Mouse (Mus musculus) spleen, adult 12 weeks (tissue): ENCODE data around the gene Slc17a8.

Experiments used
- DNase-seq: peaks from one replicate; pipeline ENCODE4 v3.0.0; 2022; ENCODE audit warnings: low spot score

Gene Slc17a8

DNA sequence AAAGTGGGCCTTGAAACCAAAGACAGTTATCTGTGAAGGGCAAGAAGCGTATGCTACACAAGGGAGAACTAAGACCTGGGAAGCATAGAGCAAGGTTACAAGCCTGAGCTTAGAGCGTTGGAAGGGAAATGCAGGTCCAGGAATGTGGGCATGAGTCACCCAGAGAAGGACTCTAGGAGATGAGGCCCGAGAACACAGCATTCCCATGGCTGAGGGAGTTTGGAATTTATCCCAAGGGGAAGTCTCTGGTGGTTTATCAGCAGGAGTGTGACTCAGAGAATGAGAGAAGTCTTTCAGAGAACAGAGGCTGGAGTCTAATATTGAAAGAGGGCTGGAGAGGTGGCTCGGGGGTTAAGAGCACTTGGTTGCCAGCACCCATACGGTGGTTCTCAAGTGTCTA, 94.0 kb downstream of the Slc17a8 start:
- DNase-seq, result no peak

DNA sequence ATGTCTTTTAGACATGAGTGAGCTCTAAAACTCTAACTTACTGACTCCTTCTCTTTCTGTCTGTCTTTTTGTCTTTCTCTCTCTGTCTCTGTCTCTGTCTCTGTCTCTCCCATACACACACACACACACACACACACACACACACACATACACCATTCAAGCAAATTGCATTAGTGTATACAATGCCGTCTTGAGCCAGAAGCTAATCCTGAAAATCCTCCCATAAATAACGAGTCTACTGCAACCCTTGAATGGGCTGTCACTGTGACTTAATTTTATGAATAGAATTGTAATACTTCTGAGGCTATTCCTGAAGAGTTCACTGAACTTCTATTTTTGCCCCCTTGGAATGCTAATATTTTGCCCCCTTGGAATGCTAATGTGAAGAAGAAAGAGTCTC, 95.2 kb downstream of the Slc17a8 start:
- DNase-seq, result no peak
